Mouse (Mus musculus) neural tube, embryonic 13.5 days (tissue): ENCODE measurements around the gene Mt1. TPM values are rescaled to one million over a fixed set of nuclear protein-coding genes. Genes with fewer than 3 reads are reported as not detected.
"Not testable (repeated sequence)": the region's sequence is repeated elsewhere in the genome, so short reads cannot be mapped to it uniquely, and the experiment has no call there.

Experiments used
- ATAC-seq: fragments of 200-750 bp; cut with Nextera tagmentation; 2 replicates; pipeline ENCODE4 v1.8.0; 2017; ENCODE audit warnings: low read depth, mild to moderate bottlenecking, moderate TSS enrichment, moderate library complexity
- H3K27ac ChIP-seq: fragments of 300-500 bp; sonication (generic); replicated peaks from 2 replicates; pipeline ENCODE4 v1.5.1; 2015; ENCODE audit warnings: moderate library complexity, mild to moderate bottlenecking, inconsistent platforms
- H3K27me3 ChIP-seq: fragments of 300-500 bp; sonication (generic); 2 replicates; pipeline ENCODE4 v1.6.1; 2015; ENCODE audit warnings: mild to moderate bottlenecking, inconsistent platforms
- H3K36me3 ChIP-seq: fragments of 300-500 bp; sonication (generic); 2 replicates; pipeline ENCODE4 v1.6.1; 2015; ENCODE audit warnings: mild to moderate bottlenecking, inconsistent platforms
- H3K4me1 ChIP-seq: fragments of 300-500 bp; sonication (generic); replicated peaks from 2 replicates; pipeline ENCODE4 v1.6.1; 2015; ENCODE audit warnings: inconsistent platforms
- H3K4me2 ChIP-seq: fragments of 300-500 bp; sonication (generic); 2 replicates; pipeline ENCODE4 v1.6.1; 2015; ENCODE audit warnings: inconsistent platforms, mild to moderate bottlenecking, moderate library complexity
- H3K4me3 ChIP-seq: fragments of 300-500 bp; sonication (generic); 2 replicates; pipeline ENCODE4 v1.5.1; 2015; ENCODE audit warnings: mild to moderate bottlenecking, inconsistent platforms
- H3K9ac ChIP-seq: fragments of 300-500 bp; sonication (generic); 2 replicates; pipeline ENCODE4 v1.6.1; 2015; ENCODE audit warnings: moderate library complexity, mild to moderate bottlenecking, inconsistent platforms
- H3K9me3 ChIP-seq: fragments of 300-500 bp; sonication (generic); 2 replicates; pipeline ENCODE4 v1.6.1; 2016; ENCODE audit warnings: inconsistent platforms
- WGBS: fragments of 180-500 bp; shearing (Covaris S2); methylation state at CpG from one replicate; pipeline ENCODE4 v1.1.7; 2015; 5-methylcytosine and 5-hydroxymethylcytosine counted together
- polyA plus RNA-seq: library from polyadenylated mRNA; unstranded; fragments of >200 nt; fragmentation: Nextera tagmentation; extraction: Ambion mirVana; gene quantifications from 2 replicates; pipeline ENCODE4 v1.2.1, GENCODE M21; 2015

Mt1 gene
- polyA plus RNA-seq, 1 experiment from 2014 or later = 55.6 TPM

DNA sequence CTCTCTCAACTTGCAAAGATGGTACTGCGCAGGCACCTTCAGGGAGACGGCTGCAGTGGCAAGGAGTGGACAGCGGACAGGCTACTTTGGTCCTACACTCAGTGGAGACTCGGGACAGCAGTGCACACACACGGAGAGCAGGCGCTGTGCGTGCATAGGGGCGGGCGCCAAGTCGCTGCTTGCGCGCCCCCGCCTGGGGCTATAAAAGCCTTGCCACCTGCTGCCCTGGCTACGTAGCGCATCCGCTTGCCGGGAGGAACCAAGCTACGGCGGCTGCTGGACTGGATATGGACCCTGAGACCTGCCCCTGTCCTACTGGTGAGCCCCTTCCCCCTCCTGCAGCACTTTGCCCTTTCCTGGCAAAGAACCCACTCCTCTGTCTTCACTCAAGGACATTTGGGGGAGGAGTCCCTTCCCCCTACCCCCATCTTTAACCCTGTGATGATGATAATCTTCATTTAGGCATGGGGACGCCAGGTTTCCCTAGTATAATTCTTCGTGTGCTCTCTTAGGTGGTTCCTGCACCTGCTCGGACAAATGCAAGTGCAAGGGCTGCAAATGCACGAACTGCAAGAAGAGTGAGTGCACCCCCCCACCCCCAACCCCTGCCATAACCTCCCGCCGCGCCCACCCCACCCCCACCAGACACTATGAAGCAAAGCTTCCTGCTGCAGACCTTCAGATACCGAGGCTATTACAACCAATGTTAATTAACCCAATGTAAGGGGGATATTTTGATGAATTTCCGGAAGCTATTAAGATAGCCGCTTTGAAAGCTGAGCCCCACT, 26.2 kb upstream of the Mt1 start, which contains the start of gene Mt3:
TSS of gene Mt3 (plus strand) at position 95 of the 788 bp plus-strand sequence.
- peak; percentile 89 for ATAC-seq
- Histone ChIP-seq H3K27me3 (peaks cover 18% of the 10 kb centered on the region), H3K9me3 (no peaks in the 10 kb centered on the region), H3K4me2 (peak within 1 kb of the TSS; percentile 70), H3K36me3 (no peaks in the 10 kb centered on the region), H3K27ac (peak within 1 kb of the TSS; percentile 55), H3K4me3 (peak within 1 kb of the TSS; percentile 45), H3K4me1 (peaks cover 29% of the 10 kb centered on the region), H3K9ac (peak within 1 kb of the TSS; percentile 62)
- WGBS = 2% methylated on average over 29 of the region's 29 CpGs

GRCm38 (mm10) chr8:94153451-94153850, 25.4 kb upstream of the Mt1 start:
- Histone ChIP-seq H3K4me3 (peak overlapping the region; percentile 45), H3K4me1 (peaks cover 29% of the 10 kb centered on the region), H3K27ac (peak overlapping the region; percentile 55), H3K4me2 (peak overlapping the region; percentile 70), H3K9ac (peak overlapping the region; percentile 62), H3K27me3 (peaks cover 18% of the 10 kb centered on the region), H3K9me3 (no peaks in the 10 kb centered on the region), H3K36me3 (no peaks in the 10 kb centered on the region)
- WGBS = 26% methylated on average over 7 of the region's 7 CpGs
- no peak for ATAC-seq

DNA sequence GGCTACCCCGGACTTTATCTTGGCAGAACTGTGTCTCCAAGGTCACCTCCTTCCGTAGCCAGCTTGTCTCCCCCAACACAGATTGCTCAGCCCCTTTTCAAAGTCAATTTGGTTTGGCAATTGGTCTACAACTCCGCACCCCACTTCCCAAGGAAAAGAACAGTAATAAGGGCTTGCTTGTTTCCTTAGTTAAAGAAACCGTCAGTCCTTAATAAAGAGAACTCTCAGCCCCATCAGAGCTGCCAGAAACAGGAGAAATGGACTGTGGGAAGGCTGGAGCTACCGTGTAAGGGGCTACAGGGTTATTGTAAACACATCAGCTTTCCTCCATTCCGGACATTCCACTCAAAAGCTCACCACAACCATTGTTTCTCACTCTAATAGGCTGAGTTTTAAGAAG, 24.3 kb upstream of the Mt1 start:
- Histone ChIP-seq H3K27me3 (peaks cover 18% of the 10 kb centered on the region), H3K4me1 (peaks cover 29% of the 10 kb centered on the region), H3K27ac (peak overlapping the region; percentile 55; the same call in 1 of the 2 replicates), H3K36me3 (no peaks in the 10 kb centered on the region), H3K9ac (no peak overlapping the region), H3K4me3 (no peak overlapping the region), H3K4me2 (no peak overlapping the region), H3K9me3 (no peaks in the 10 kb centered on the region)
- ATAC-seq = peak; percentile 41
- 38% methylated on average over 6 of the region's 6 CpGs for WGBS

DNA sequence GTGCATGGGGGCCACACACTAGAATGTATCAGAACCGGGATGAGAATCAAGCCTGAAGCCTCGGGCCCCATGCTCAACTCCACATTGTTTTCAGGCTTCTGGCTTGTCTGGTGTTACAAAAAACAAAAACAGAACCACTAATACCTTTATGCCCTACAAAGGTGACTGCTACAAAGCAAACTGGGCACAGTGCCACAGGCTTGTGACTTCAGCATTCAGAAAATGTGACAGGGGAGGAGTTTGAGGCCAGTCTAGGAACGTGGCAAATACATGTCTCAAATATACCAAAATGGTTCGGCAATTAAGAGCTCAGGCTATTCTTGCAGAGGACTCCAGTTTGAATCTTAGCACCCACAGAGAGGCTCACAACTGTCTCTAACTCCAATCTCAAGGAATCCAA, 22.8 kb upstream of the Mt1 start:
- H3K4me2 ChIP-seq = no peak overlapping the region
- 83% methylated on average over 4 of the region's 4 CpGs for WGBS
- H3K27me3 ChIP-seq = peaks cover 14% of the 10 kb centered on the region
- H3K27ac ChIP-seq = no peak overlapping the region
- no peak overlapping the region for H3K9ac ChIP-seq
- H3K4me3 ChIP-seq = no peak overlapping the region
- ATAC-seq = no peak
- H3K4me1 ChIP-seq = peaks cover 29% of the 10 kb centered on the region
- H3K36me3 ChIP-seq = no peaks in the 10 kb centered on the region
- H3K9me3 ChIP-seq = no peaks in the 10 kb centered on the region

- H3K9ac ChIP-seq, H3K4me3 ChIP-seq, ATAC-seq, H3K9me3 ChIP-seq, H3K4me1 ChIP-seq, H3K4me2 ChIP-seq, H3K27ac ChIP-seq, H3K36me3 ChIP-seq: not testable (repeated sequence)
- H3K27me3 ChIP-seq = peaks cover 22% of the 10 kb centered on the region
- WGBS = 69% methylated on average over 8 of the region's 8 CpGs
Measured at GRCm38 (mm10) chr8:94165772-94166171, 13.1 kb upstream of the Mt1 start.

DNA sequence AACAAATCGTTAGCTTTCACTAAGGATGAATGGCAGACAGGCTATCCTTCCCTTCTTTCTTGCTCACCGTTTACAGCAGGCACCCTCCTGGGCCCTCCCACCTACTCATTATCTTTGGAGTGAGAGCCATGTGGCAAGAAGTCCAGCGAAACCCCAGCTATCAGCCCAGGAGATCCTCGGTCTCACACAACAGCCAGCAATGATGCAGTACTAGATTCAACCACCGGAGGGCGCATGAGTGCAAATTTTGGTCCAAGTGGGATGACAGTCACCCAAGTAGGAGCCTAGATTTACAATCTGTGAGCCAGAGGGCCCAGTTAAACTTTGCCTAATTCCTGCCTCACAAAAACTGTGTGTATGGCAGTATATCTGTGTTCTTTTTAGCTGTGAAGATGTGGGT, 11.6 kb upstream of the Mt1 start:
- H3K36me3 ChIP-seq = no peaks in the 10 kb centered on the region
- ATAC-seq = peak; percentile 17; the same call in 1 of the 2 replicates
- no peak overlapping the region for H3K27ac ChIP-seq
- no peak overlapping the region for H3K4me3 ChIP-seq
- peaks cover 37% of the 10 kb centered on the region for H3K27me3 ChIP-seq
- peaks cover 8% of the 10 kb centered on the region for H3K4me1 ChIP-seq
- peak overlapping the region; percentile 15; the same call in 1 of the 2 replicates for H3K4me2 ChIP-seq
- H3K9ac ChIP-seq = no peak overlapping the region
- no peaks in the 10 kb centered on the region for H3K9me3 ChIP-seq
- 2% methylated on average over 6 of the region's 6 CpGs for WGBS

DNA sequence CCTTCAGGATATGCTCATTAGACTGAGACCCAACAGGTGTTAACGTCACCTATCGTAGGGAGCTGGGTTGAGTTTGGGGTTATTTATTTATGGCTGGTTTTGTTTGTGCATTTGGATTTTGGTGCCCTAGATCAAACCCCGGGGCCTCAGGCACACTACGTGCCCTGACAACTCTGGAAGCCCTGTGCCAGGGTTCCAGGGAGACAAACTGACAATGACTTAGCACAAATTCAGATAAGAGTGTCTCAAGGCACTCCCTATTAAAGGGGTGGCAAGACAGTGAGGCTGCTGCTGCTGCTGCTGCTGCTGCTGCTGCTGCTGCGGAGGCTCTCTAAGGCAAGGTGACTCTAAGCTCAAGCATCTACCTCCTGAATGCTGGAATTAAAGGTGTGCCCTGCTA, 9.3 kb upstream of the Mt1 start:
- no peaks in the 10 kb centered on the region for H3K36me3 ChIP-seq
- no peak overlapping the region for H3K4me3 ChIP-seq
- 84% methylated on average over 5 of the region's 5 CpGs for WGBS
- no peak overlapping the region for H3K27ac ChIP-seq
- H3K9me3 ChIP-seq = no peaks in the 10 kb centered on the region
- no peak overlapping the region for H3K4me2 ChIP-seq
- peaks cover 60% of the 10 kb centered on the region for H3K27me3 ChIP-seq
- H3K4me1 ChIP-seq = peaks cover 24% of the 10 kb centered on the region
- ATAC-seq = no peak
- no peak overlapping the region for H3K9ac ChIP-seq

DNA sequence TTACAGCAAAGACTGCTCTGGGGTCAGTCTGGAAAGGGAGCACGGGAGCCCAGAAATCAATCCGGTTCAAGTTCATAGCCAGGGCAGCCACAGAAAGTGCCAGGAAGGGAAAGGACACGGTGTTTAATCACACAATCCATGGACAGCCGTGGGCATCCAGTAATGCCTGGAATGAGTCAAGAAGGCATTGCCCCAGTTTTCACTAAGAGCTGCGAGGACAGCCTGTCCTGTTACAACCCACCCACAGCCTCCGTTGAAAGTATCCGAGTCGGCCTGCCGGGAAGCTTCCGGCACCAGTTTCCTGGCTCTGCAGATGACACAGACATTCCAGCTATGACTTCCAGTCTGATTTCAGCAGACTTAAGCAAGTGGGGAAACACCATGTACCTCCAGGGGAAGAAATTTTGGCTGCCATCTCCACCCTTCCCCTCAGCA, 7.5 kb upstream of the Mt1 start:
- H3K4me1 ChIP-seq = peaks cover 24% of the 10 kb centered on the region
- H3K9me3 ChIP-seq = no peaks in the 10 kb centered on the region
- H3K9ac ChIP-seq = peak overlapping the region; percentile 62; the same call in 1 of the 2 replicates
- peak overlapping the region; percentile 83 for H3K4me2 ChIP-seq
- 40% methylated on average over 10 of the region's 10 CpGs for WGBS
- H3K27me3 ChIP-seq = peaks cover 78% of the 10 kb centered on the region
- no peak for ATAC-seq
- H3K27ac ChIP-seq = no peak overlapping the region
- no peaks in the 10 kb centered on the region for H3K36me3 ChIP-seq
- H3K4me3 ChIP-seq = no peak overlapping the region

GRCm38 (mm10) chr8:94172075-94172808, 6.6 kb upstream of the Mt1 start, which contains the start of gene Mt2:
TSS of gene Mt2 (plus strand) at chr8:94172664.
- Histone ChIP-seq H3K27ac (no peak within 1 kb of the TSS), H3K27me3 (peaks cover 87% of the 10 kb centered on the region), H3K36me3 (no peaks in the 10 kb centered on the region), H3K4me1 (peaks cover 24% of the 10 kb centered on the region), H3K4me2 (peak within 1 kb of the TSS; percentile 83), H3K4me3 (peak within 1 kb of the TSS; percentile 41), H3K9me3 (no peaks in the 10 kb centered on the region), H3K9ac (peak within 1 kb of the TSS; percentile 62)
- peak; percentile 71; the same call in 1 of the 2 replicates for ATAC-seq
- WGBS = under 1% methylated on average over 56 of the region's 56 CpGs

GRCm38 (mm10) chr8:94172809-94173732, 5.8 kb upstream of the Mt1 start:
- Histone ChIP-seq H3K4me1 (peaks cover 24% of the 10 kb centered on the region), H3K4me2 (peak overlapping the region; percentile 83), H3K36me3 (no peaks in the 10 kb centered on the region), H3K27me3 (peaks cover 95% of the 10 kb centered on the region), H3K27ac (no peak overlapping the region), H3K9me3 (no peaks in the 10 kb centered on the region), H3K4me3 (peak overlapping the region; percentile 41), H3K9ac (peak overlapping the region; percentile 62)
- no peak; the same call in 1 of the 2 replicates for ATAC-seq
- under 1% methylated on average over 39 of the region's 39 CpGs for WGBS

DNA sequence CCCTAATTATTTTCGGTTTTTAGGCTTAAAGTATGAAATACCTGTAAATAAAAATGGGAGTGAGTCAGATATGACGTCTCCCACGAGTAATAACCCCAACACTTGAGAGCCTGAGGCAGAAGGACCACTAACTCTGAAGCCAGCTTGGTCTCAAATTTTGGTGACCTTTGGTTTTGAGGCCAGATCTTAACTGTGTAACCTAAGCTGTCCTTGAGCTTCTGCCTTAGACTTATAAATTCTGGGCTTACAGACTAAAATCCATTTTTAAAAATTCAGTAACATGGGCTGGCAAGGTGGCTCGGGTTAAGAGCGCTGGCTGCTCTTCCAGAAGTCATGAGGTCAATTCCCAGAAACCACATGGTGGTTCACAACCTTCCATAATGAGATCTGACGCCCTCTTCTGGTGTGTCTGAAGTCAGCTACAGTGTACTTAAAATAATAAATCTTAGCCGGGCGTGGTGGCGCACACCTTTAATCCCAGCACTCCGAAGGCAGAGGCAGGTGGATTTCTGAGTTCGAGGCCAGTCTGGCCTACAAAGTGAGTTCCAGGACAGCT, 5.0 kb upstream of the Mt1 start:
- Histone ChIP-seq H3K9ac (no peak overlapping the region), H3K4me3 (no peak overlapping the region), H3K27me3 (peaks cover 99% of the 10 kb centered on the region), H3K27ac (no peak overlapping the region), H3K36me3 (no peaks in the 10 kb centered on the region), H3K4me1 (peaks cover 30% of the 10 kb centered on the region), H3K9me3 (no peaks in the 10 kb centered on the region), H3K4me2 (no peak overlapping the region)
- no peak for ATAC-seq
- WGBS = 43% methylated on average over 11 of the region's 11 CpGs
